Mouse (Mus musculus): ENCODE data around the gene Wdr61. TPM values are rescaled to one million over a fixed set of nuclear protein-coding genes. Genes with fewer than 3 reads are reported as not detected.
"Not testable (repeated sequence)": the region's sequence is repeated elsewhere in the genome, so short reads cannot be mapped to it uniquely, and the experiment has no call there.

The Wdr61 gene
- polyA plus RNA-seq, 1 experiment from 2014 or later, result 206 TPM

DNA sequence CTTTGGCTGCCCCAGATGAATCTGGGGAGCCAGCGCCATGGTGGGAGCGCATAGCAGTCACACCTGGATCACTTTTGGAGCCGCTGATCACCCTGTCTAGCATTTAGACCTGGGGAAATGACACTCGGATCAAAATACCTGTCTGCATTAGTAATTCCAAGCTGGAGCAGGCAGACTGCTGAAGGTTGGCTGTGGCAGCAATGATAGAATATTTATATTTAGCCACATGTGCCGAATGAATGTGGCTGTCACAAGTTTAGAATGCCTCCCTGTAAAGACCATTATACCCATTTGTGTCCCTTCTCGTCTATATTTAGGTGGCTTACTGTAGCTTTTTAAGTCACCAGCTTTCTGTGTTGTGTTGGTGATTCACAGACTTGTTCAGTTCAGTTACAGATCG, 33.6 kb downstream of the Wdr61 start:
- ATAC-seq (replicated peaks; ENCODE audit: insufficient number of reproducible peaks, low FRiP score, low TSS enrichment, low read depth), result no peak
- WGBS, result 70% methylated on average over 7 of the region's 7 CpGs
- Histone ChIP-seq H3K9ac (replicated peaks; ENCODE audit: low read length) (no peak overlapping the region), H3K27me3 (ENCODE audit: control insufficient read depth, insufficient read depth, low read length) (peaks cover 8% of the 10 kb centered on the region), H3K4me2 (ENCODE audit: low read depth, low read length) (no peak overlapping the region), H3K4me3 (ENCODE audit: low read depth, low read length) (no peak overlapping the region), H3K9me3 (replicated peaks; ENCODE audit: control insufficient read depth, low read length) (no peaks in the 10 kb centered on the region), H3K36me3 (replicated peaks; ENCODE audit: control insufficient read depth, insufficient read depth, low read depth, low read length) (no peaks in the 10 kb centered on the region), H3K27ac (replicated peaks; ENCODE audit: low read depth, low read length) (no peak overlapping the region), H3K4me1 (ENCODE audit: control insufficient read depth, insufficient read depth, low read length) (peaks cover 3% of the 10 kb centered on the region)
- no peak for DNase-seq (ENCODE audit: low spot score)

DNA sequence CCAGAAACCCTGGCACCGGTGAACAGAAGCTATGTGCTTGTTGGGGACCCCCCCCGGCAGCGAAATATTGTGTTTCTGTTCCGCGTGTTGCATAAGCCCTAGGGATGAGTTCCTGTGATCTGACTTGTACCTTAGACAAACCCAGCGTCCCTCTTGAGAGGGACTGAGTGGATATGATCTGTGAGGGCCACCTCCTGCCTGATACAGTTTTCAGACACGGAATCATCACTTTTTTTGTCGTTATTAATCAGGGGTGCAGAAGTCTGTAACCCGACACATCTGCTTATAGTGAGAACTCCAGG, 34.2 kb downstream of the Wdr61 start:
- ATAC-seq (replicated peaks; ENCODE audit: insufficient number of reproducible peaks, low FRiP score, low TSS enrichment, low read depth) (no peak), DNase-seq (ENCODE audit: low spot score) (no peak)
- no peaks in the 10 kb centered on the region for H3K36me3 ChIP-seq (replicated peaks; ENCODE audit: control insufficient read depth, insufficient read depth, low read depth, low read length)
- H3K9ac ChIP-seq (replicated peaks; ENCODE audit: low read length), result peak overlapping the region; percentile 71
- WGBS, result 23% methylated on average over 9 of the region's 9 CpGs
- H3K4me3 ChIP-seq (ENCODE audit: low read depth, low read length), result peak overlapping the region; percentile 59
- no peaks in the 10 kb centered on the region for H3K9me3 ChIP-seq (replicated peaks; ENCODE audit: control insufficient read depth, low read length)
- H3K27me3 ChIP-seq (ENCODE audit: control insufficient read depth, insufficient read depth, low read length), result peaks cover 8% of the 10 kb centered on the region
- peak overlapping the region; percentile 93 for H3K4me2 ChIP-seq (ENCODE audit: low read depth, low read length)
- peaks cover 3% of the 10 kb centered on the region for H3K4me1 ChIP-seq (ENCODE audit: control insufficient read depth, insufficient read depth, low read length)
- H3K27ac ChIP-seq (replicated peaks; ENCODE audit: low read depth, low read length), result no peak overlapping the region

GRCm38 (mm10) chr9:54699345-54700173, 34.8 kb downstream of the Wdr61 start:
- WGBS, result under 1% methylated on average over 84 of the region's 92 CpGs
- peaks cover 3% of the 10 kb centered on the region for H3K4me1 ChIP-seq (ENCODE audit: control insufficient read depth, insufficient read depth, low read length)
- DNase-seq (ENCODE audit: low spot score) (peak; percentile 66), ATAC-seq (replicated peaks; ENCODE audit: insufficient number of reproducible peaks, low FRiP score, low TSS enrichment, low read depth) (peak; percentile 72)
- H3K36me3 ChIP-seq (replicated peaks; ENCODE audit: control insufficient read depth, insufficient read depth, low read depth, low read length), result no peaks in the 10 kb centered on the region
- peaks cover 8% of the 10 kb centered on the region for H3K27me3 ChIP-seq (ENCODE audit: control insufficient read depth, insufficient read depth, low read length)
- H3K9me3 ChIP-seq (replicated peaks; ENCODE audit: control insufficient read depth, low read length), result no peaks in the 10 kb centered on the region
- peak overlapping the region; percentile 59 for H3K4me3 ChIP-seq (ENCODE audit: low read depth, low read length)
- H3K9ac ChIP-seq (replicated peaks; ENCODE audit: low read length), result peak overlapping the region; percentile 71
- no peak overlapping the region for H3K27ac ChIP-seq (replicated peaks; ENCODE audit: low read depth, low read length)
- peak overlapping the region; percentile 93 for H3K4me2 ChIP-seq (ENCODE audit: low read depth, low read length)

GRCm38 (mm10) chr9:54699087-54699344, 35.3 kb downstream of the Wdr61 start:
- no peaks in the 10 kb centered on the region for H3K9me3 ChIP-seq (replicated peaks; ENCODE audit: control insufficient read depth, low read length)
- peaks cover 3% of the 10 kb centered on the region for H3K4me1 ChIP-seq (ENCODE audit: control insufficient read depth, insufficient read depth, low read length)
- ATAC-seq (replicated peaks; ENCODE audit: insufficient number of reproducible peaks, low FRiP score, low TSS enrichment, low read depth) (peak; percentile 48; the same call in 1 of the 2 replicates), DNase-seq (ENCODE audit: low spot score) (no peak)
- WGBS, result 7% methylated on average over 26 of the region's 27 CpGs
- peak overlapping the region; percentile 71 for H3K9ac ChIP-seq (replicated peaks; ENCODE audit: low read length)
- no peaks in the 10 kb centered on the region for H3K36me3 ChIP-seq (replicated peaks; ENCODE audit: control insufficient read depth, insufficient read depth, low read depth, low read length)
- no peak overlapping the region for H3K27ac ChIP-seq (replicated peaks; ENCODE audit: low read depth, low read length)
- peak overlapping the region; percentile 59 for H3K4me3 ChIP-seq (ENCODE audit: low read depth, low read length)
- peaks cover 8% of the 10 kb centered on the region for H3K27me3 ChIP-seq (ENCODE audit: control insufficient read depth, insufficient read depth, low read length)
- peak overlapping the region; percentile 93 for H3K4me2 ChIP-seq (ENCODE audit: low read depth, low read length)

DNA sequence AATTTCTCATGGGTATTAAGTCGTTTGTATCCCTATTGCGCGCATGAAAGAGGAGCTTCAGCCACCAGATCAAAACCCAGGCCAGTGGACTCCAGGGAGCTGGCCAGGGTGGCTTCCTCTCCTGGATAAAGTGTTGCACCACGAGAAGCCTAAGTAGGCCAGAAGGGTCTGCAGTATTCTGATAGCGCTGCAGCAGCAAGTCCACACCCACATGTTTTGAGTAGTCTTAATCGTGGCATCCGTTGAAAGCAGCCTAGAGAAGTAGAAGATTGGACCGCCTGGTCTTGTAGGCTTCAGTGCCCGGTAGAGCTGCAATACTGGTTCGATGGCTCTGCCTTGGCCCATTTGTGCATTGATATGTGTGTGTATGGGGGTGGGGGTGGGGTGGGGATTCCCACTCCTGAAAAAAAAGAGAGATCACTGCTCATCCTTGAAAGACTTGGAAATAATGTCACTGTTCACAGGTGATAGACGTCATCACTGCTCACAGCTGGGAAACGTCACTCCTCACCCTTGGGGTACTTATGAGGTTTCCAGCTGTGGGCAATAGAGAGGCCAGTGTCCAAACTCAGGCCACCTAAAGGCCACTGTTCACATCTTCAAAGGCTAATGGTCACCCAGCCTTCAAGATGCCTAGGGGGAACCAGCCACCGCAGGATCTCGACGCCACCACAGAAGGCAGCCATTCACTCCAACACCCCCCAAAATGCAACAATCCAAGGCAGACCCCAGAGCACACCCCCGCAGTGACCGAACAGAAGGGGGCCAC, 35.8 kb downstream of the Wdr61 start, which contains the start of gene Dnaja4:
TSS of gene Dnaja4 (plus strand) at position 556 of the 769 bp plus-strand sequence.
- H3K4me2 ChIP-seq (ENCODE audit: low read depth, low read length), result peak within 1 kb of the TSS; percentile 93
- 63% methylated on average over 17 of the region's 17 CpGs for WGBS
- DNase-seq (ENCODE audit: low spot score), result no peak
- H3K4me1 ChIP-seq (ENCODE audit: control insufficient read depth, insufficient read depth, low read length), result peaks cover 3% of the 10 kb centered on the region
- no peak within 1 kb of the TSS for H3K27ac ChIP-seq (replicated peaks; ENCODE audit: low read depth, low read length)
- no peaks in the 10 kb centered on the region for H3K36me3 ChIP-seq (replicated peaks; ENCODE audit: control insufficient read depth, insufficient read depth, low read depth, low read length)
- peak; percentile 31; the same call in 1 of the 2 replicates for ATAC-seq (replicated peaks; ENCODE audit: insufficient number of reproducible peaks, low FRiP score, low TSS enrichment, low read depth)
- H3K4me3 ChIP-seq (ENCODE audit: low read depth, low read length), result peak within 1 kb of the TSS; percentile 59
- H3K9me3 ChIP-seq (replicated peaks; ENCODE audit: control insufficient read depth, low read length), result no peaks in the 10 kb centered on the region
- peaks cover 8% of the 10 kb centered on the region for H3K27me3 ChIP-seq (ENCODE audit: control insufficient read depth, insufficient read depth, low read length)
- H3K9ac ChIP-seq (replicated peaks; ENCODE audit: low read length), result peak within 1 kb of the TSS; percentile 71

- H3K9ac ChIP-seq (replicated peaks; ENCODE audit: low read length), result peak overlapping the region; percentile 34
- ATAC-seq (replicated peaks; ENCODE audit: insufficient number of reproducible peaks, low FRiP score, low TSS enrichment, low read depth); H3K9me3 ChIP-seq (replicated peaks; ENCODE audit: control insufficient read depth, low read length); H3K36me3 ChIP-seq (replicated peaks; ENCODE audit: control insufficient read depth, insufficient read depth, low read depth, low read length); H3K27me3 ChIP-seq (ENCODE audit: control insufficient read depth, insufficient read depth, low read length); H3K27ac ChIP-seq (replicated peaks; ENCODE audit: low read depth, low read length); H3K4me1 ChIP-seq (ENCODE audit: control insufficient read depth, insufficient read depth, low read length): not testable (repeated sequence)
- H3K4me2 ChIP-seq (ENCODE audit: low read depth, low read length), result peak overlapping the region; percentile 50
- peak; percentile 45 for DNase-seq (ENCODE audit: low spot score)
- peak overlapping the region; percentile 25 for H3K4me3 ChIP-seq (ENCODE audit: low read depth, low read length)
- WGBS, result 4% methylated on average over 31 of the region's 31 CpGs
These were observed 43.0 kb downstream of the Wdr61 start for GRCm38 (mm10) chr9:54691241-54691805.

GRCm38 (mm10) chr9:54690697-54691096, 43.6 kb downstream of the Wdr61 start:
- not testable (repeated sequence) for H3K4me1 ChIP-seq (ENCODE audit: control insufficient read depth, insufficient read depth, low read length); ATAC-seq (replicated peaks; ENCODE audit: insufficient number of reproducible peaks, low FRiP score, low TSS enrichment, low read depth); H3K36me3 ChIP-seq (replicated peaks; ENCODE audit: control insufficient read depth, insufficient read depth, low read depth, low read length); DNase-seq (ENCODE audit: low spot score); H3K27me3 ChIP-seq (ENCODE audit: control insufficient read depth, insufficient read depth, low read length); H3K4me2 ChIP-seq (ENCODE audit: low read depth, low read length); H3K4me3 ChIP-seq (ENCODE audit: low read depth, low read length); H3K9ac ChIP-seq (replicated peaks; ENCODE audit: low read length); H3K27ac ChIP-seq (replicated peaks; ENCODE audit: low read depth, low read length); H3K9me3 ChIP-seq (replicated peaks; ENCODE audit: control insufficient read depth, low read length)
- WGBS, result 50% methylated on average over 2 of the region's 2 CpGs

- Histone ChIP-seq H3K9me3 (replicated peaks; ENCODE audit: control insufficient read depth, low read length) (no peaks in the 10 kb centered on the region), H3K27me3 (ENCODE audit: control insufficient read depth, insufficient read depth, low read length) (no peaks in the 10 kb centered on the region), H3K9ac (replicated peaks; ENCODE audit: low read length) (no peak overlapping the region), H3K4me3 (ENCODE audit: low read depth, low read length) (no peak overlapping the region), H3K27ac (replicated peaks; ENCODE audit: low read depth, low read length) (no peak overlapping the region), H3K4me1 (ENCODE audit: control insufficient read depth, insufficient read depth, low read length) (no peaks in the 10 kb centered on the region), H3K36me3 (replicated peaks; ENCODE audit: control insufficient read depth, insufficient read depth, low read depth, low read length) (no peaks in the 10 kb centered on the region), H3K4me2 (ENCODE audit: low read depth, low read length) (no peak overlapping the region)
- no peak for ATAC-seq (replicated peaks; ENCODE audit: insufficient number of reproducible peaks, low FRiP score, low TSS enrichment, low read depth)
- 72% methylated on average over 8 of the region's 8 CpGs for WGBS
- no peak for DNase-seq (ENCODE audit: low spot score)
These were observed 44.9 kb downstream of the Wdr61 start for GRCm38 (mm10) chr9:54689446-54689845.

All from embryonic facial prominence, embryonic 11.5 days (tissue).